Mouse (Mus musculus): ENCODE results near the gene Sox10. TPM values are rescaled to one million over a fixed set of nuclear protein-coding genes. Genes with fewer than 3 reads are reported as not detected.

Sox10 gene
- total RNA-seq (2015; ENCODE audit: low replicate concordance) (not detected in 2 replicates), total RNA-seq (2017; ENCODE audit: low replicate concordance) (not detected in 2 replicates)

GRCm38 (mm10) chr15:79165140-79165539 is at the start of gene Sox10:
Sox10 (minus strand) TSS chr15:79165240.
- ATAC-seq (replicated peaks; ENCODE audit: low FRiP score, poor library complexity, severe bottlenecking) = no peak

GRCm38 (mm10) chr15:79213591-79213990 is 48.6 kb upstream of the Sox10 start:
- ATAC-seq (replicated peaks; ENCODE audit: low FRiP score, poor library complexity, severe bottlenecking) = no peak

- ATAC-seq (replicated peaks; ENCODE audit: low FRiP score, poor library complexity, severe bottlenecking) = no peak
Observed at GRCm38 (mm10) chr15:79212750-79213446, 47.9 kb upstream of the Sox10 start.

GRCm38 (mm10) chr15:79210357-79210756 is 45.3 kb upstream of the Sox10 start:
- no peak for ATAC-seq (replicated peaks; ENCODE audit: low FRiP score, poor library complexity, severe bottlenecking)

- no peak for ATAC-seq (replicated peaks; ENCODE audit: low FRiP score, poor library complexity, severe bottlenecking)
Observed at GRCm38 (mm10) chr15:79208758-79209439, 43.9 kb upstream of the Sox10 start.

- ATAC-seq (replicated peaks; ENCODE audit: low FRiP score, poor library complexity, severe bottlenecking) = no peak
Observed at GRCm38 (mm10) chr15:79208211-79208610, 43.2 kb upstream of the Sox10 start.

GRCm38 (mm10) chr15:79202575-79202974 is 37.5 kb upstream of the Sox10 start:
- no peak for ATAC-seq (replicated peaks; ENCODE audit: low FRiP score, poor library complexity, severe bottlenecking)

GRCm38 (mm10) chr15:79201491-79202150 is 36.6 kb upstream of the Sox10 start:
- ATAC-seq (replicated peaks; ENCODE audit: low FRiP score, poor library complexity, severe bottlenecking) = no peak

- ATAC-seq (replicated peaks; ENCODE audit: low FRiP score, poor library complexity, severe bottlenecking) = no peak
Observed at GRCm38 (mm10) chr15:79199390-79199976, 34.4 kb upstream of the Sox10 start.

- no peak for ATAC-seq (replicated peaks; ENCODE audit: low FRiP score, poor library complexity, severe bottlenecking)
Observed at GRCm38 (mm10) chr15:79195492-79195891, 30.5 kb upstream of the Sox10 start.

GRCm38 (mm10) chr15:79194946-79195345 is 29.9 kb upstream of the Sox10 start:
- no peak; the same call in 1 of the 2 replicates for ATAC-seq (replicated peaks; ENCODE audit: low FRiP score, poor library complexity, severe bottlenecking)

- ATAC-seq (replicated peaks; ENCODE audit: low FRiP score, poor library complexity, severe bottlenecking) = no peak
Observed at GRCm38 (mm10) chr15:79194048-79194447, 29.0 kb upstream of the Sox10 start.

GRCm38 (mm10) chr15:79192885-79193845 is 28.1 kb upstream of the Sox10 start:
- ATAC-seq (replicated peaks; ENCODE audit: low FRiP score, poor library complexity, severe bottlenecking) = no peak

GRCm38 (mm10) chr15:79192450-79192849 is 27.4 kb upstream of the Sox10 start:
- no peak for ATAC-seq (replicated peaks; ENCODE audit: low FRiP score, poor library complexity, severe bottlenecking)

- no peak for ATAC-seq (replicated peaks; ENCODE audit: low FRiP score, poor library complexity, severe bottlenecking)
Observed at GRCm38 (mm10) chr15:79191426-79191825, 26.4 kb upstream of the Sox10 start.

- ATAC-seq (replicated peaks; ENCODE audit: low FRiP score, poor library complexity, severe bottlenecking) = no peak
Observed at GRCm38 (mm10) chr15:79187819-79188218, 22.8 kb upstream of the Sox10 start.

- ATAC-seq (replicated peaks; ENCODE audit: low FRiP score, poor library complexity, severe bottlenecking) = no peak
Observed at GRCm38 (mm10) chr15:79185213-79185612, 20.2 kb upstream of the Sox10 start.

GRCm38 (mm10) chr15:79176905-79177304 is 11.9 kb upstream of the Sox10 start:
- no peak for ATAC-seq (replicated peaks; ENCODE audit: low FRiP score, poor library complexity, severe bottlenecking)

- no peak for ATAC-seq (replicated peaks; ENCODE audit: low FRiP score, poor library complexity, severe bottlenecking)
Observed at GRCm38 (mm10) chr15:79166712-79167111, 1.7 kb upstream of the Sox10 start.

Measured in erythroid progenitor cell, adult 5-6 weeks (primary cell).